Mouse (Mus musculus): ENCODE measurements around the gene Ppt2. TPM values are rescaled to one million over a fixed set of nuclear protein-coding genes. Genes with fewer than 3 reads are reported as not detected.

Ppt2 gene
- polyA plus RNA-seq, 1 experiment from 2014 or later = 23.4 TPM

DNA sequence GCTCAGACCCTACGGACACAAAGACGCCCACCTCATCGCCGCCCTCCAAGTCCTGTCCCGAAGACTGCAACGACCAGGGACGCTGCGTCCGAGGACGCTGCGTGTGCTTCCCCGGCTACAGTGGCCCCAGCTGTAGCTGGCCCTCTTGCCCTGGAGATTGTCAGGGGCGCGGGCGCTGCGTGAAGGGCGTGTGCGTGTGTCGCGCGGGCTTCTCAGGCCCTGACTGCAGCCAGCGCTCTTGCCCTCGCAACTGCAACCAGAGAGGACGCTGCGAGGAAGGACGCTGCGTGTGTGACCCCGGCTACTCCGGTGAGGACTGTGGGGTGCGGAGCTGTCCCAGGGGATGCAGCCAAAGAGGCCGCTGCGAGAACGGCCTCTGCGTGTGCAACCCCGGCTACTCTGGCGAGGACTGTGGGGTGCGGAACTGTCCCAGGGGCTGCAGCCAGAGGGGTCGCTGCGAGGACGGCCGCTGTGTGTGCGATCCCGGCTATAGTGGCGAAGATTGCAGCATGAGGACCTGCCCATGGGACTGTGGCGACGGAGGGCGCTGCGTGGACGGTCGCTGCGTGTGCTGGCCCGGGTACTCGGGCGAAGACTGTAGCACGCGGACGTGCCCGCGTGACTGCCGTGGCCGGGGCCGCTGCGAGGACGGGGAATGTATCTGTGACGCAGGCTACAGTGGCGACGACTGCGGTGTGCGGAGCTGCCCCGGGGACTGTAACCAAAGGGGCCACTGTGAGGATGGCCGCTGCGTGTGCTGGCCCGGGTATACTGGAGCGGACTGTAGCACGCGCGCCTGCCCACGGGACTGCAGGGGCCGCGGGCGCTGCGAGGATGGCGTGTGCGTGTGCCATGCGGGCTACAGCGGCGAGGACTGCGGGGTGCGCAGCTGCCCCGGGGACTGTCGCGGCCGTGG, 43.1 kb upstream of the Ppt2 start:
- H3K27me3 ChIP-seq (ENCODE audit: control insufficient read depth, insufficient read depth, low read length) = peaks cover 43% of the 10 kb centered on the region
- DNase-seq (peak; percentile 35), ATAC-seq (ENCODE audit: low FRiP score, low TSS enrichment) (peak; percentile 34; the same call in 1 of the 2 replicates)
- H3K9ac ChIP-seq (replicated peaks; ENCODE audit: low read length) = peak overlapping the region; percentile 40
- H3K9me3 ChIP-seq (ENCODE audit: control insufficient read depth, low read length) = no peaks in the 10 kb centered on the region
- H3K4me2 ChIP-seq (ENCODE audit: low read length) = peak overlapping the region; percentile 62
- peaks cover 11% of the 10 kb centered on the region; the same call in 1 of the 2 replicates for H3K4me1 ChIP-seq (ENCODE audit: control insufficient read depth, insufficient read depth, low read length)
- H3K36me3 ChIP-seq (ENCODE audit: control insufficient read depth, insufficient read depth, low read length) = no peaks in the 10 kb centered on the region
- peak overlapping the region; percentile 33 for H3K4me3 ChIP-seq (replicated peaks; ENCODE audit: low read depth, low read length)
- WGBS = 9% methylated on average over 93 of the region's 93 CpGs
- H3K27ac ChIP-seq (replicated peaks; ENCODE audit: low read depth, low read length) = no peak overlapping the region

DNA sequence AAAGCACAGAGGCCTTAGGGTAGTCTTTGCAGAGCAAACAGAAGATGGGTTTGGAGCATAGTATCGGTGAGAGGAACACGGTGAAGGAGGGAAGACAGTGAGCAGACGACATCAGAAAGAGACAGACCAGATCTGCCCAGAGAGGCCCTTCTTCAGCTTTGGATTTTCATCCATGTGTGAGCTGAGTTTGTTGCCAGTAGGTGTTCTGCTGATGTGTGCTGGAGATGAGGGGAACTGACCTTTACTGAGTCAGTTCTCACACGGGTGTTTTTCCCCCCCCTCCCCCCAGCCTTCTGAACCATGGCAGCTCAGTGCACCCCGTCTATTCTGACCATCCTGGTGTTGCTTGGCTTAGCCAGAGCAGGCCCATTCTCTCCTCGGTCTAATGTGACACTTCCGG, 41.9 kb upstream of the Ppt2 start, which contains the start of gene Tnxb:
Tnxb (plus strand) TSS at position 301 of the 400 bp plus-strand sequence.
- Histone ChIP-seq H3K4me1 (ENCODE audit: control insufficient read depth, insufficient read depth, low read length) (peaks cover 11% of the 10 kb centered on the region; the same call in 1 of the 2 replicates), H3K9me3 (ENCODE audit: control insufficient read depth, low read length) (no peaks in the 10 kb centered on the region), H3K27ac (replicated peaks; ENCODE audit: low read depth, low read length) (no peak within 1 kb of the TSS), H3K27me3 (ENCODE audit: control insufficient read depth, insufficient read depth, low read length) (peaks cover 43% of the 10 kb centered on the region), H3K4me2 (ENCODE audit: low read length) (peak within 1 kb of the TSS; percentile 62), H3K9ac (replicated peaks; ENCODE audit: low read length) (peak within 1 kb of the TSS; percentile 40), H3K4me3 (replicated peaks; ENCODE audit: low read depth, low read length) (peak within 1 kb of the TSS; percentile 33), H3K36me3 (ENCODE audit: control insufficient read depth, insufficient read depth, low read length) (no peaks in the 10 kb centered on the region)
- WGBS = 63% methylated on average over 7 of the region's 7 CpGs
- DNase-seq = no peak
- no peak for ATAC-seq (ENCODE audit: low FRiP score, low TSS enrichment)

DNA sequence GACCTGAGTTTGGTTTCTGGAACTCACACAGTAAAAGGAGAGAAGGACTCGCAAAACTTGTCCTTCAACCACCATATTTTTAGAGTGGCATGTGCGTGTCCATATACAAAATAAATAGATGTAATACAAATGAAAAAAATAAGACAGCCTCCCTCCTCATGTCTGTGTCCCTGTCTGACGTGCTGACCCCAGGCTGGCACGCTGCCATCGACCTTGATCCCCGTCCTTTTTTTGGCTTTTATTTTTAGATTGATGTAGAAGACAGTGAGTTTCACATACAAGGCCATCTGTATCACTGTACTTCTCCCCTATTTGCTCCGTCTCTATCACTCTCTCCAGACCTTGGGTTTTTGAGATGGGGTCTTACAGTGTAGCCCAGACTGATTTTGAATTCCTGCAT, 36.2 kb upstream of the Ppt2 start:
- H3K9me3 ChIP-seq (ENCODE audit: control insufficient read depth, low read length) = no peaks in the 10 kb centered on the region
- H3K27me3 ChIP-seq (ENCODE audit: control insufficient read depth, insufficient read depth, low read length) = peaks cover 8% of the 10 kb centered on the region
- H3K36me3 ChIP-seq (ENCODE audit: control insufficient read depth, insufficient read depth, low read length) = no peaks in the 10 kb centered on the region
- H3K4me3 ChIP-seq (replicated peaks; ENCODE audit: low read depth, low read length) = no peak overlapping the region
- H3K9ac ChIP-seq (replicated peaks; ENCODE audit: low read length) = no peak overlapping the region
- no peak overlapping the region for H3K4me2 ChIP-seq (ENCODE audit: low read length)
- no peak overlapping the region for H3K27ac ChIP-seq (replicated peaks; ENCODE audit: low read depth, low read length)
- DNase-seq (no peak), ATAC-seq (ENCODE audit: low FRiP score, low TSS enrichment) (no peak)
- no peaks in the 10 kb centered on the region for H3K4me1 ChIP-seq (ENCODE audit: control insufficient read depth, insufficient read depth, low read length)
- WGBS = 78% methylated on average over 7 of the region's 7 CpGs

DNA sequence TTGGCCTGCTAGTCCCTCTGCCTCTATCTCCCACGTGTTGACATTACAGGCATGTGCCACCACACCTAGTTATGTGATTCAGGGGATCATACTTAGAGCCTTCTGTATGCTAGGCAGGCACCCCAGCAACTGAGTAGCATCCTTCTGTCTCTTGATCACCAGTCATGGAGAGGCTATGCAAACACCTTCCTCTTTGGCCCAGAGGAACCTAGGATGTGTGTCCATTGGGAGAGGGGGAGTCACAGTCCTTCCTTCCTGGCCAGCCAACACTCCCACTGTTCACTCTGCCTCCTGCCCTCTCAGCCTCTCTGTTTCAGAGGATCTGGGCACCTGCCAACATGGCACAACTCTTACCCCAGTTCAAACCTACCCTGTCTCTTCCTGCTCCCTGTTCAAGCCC, 35.2 kb upstream of the Ppt2 start:
- no peaks in the 10 kb centered on the region for H3K4me1 ChIP-seq (ENCODE audit: control insufficient read depth, insufficient read depth, low read length)
- H3K9me3 ChIP-seq (ENCODE audit: control insufficient read depth, low read length) = no peaks in the 10 kb centered on the region
- 56% methylated on average over 1 of the region's 1 CpGs for WGBS
- no peak overlapping the region for H3K4me2 ChIP-seq (ENCODE audit: low read length)
- DNase-seq (no peak), ATAC-seq (ENCODE audit: low FRiP score, low TSS enrichment) (no peak)
- peaks cover 8% of the 10 kb centered on the region for H3K27me3 ChIP-seq (ENCODE audit: control insufficient read depth, insufficient read depth, low read length)
- H3K27ac ChIP-seq (replicated peaks; ENCODE audit: low read depth, low read length) = no peak overlapping the region
- no peaks in the 10 kb centered on the region for H3K36me3 ChIP-seq (ENCODE audit: control insufficient read depth, insufficient read depth, low read length)
- no peak overlapping the region for H3K9ac ChIP-seq (replicated peaks; ENCODE audit: low read length)
- H3K4me3 ChIP-seq (replicated peaks; ENCODE audit: low read depth, low read length) = no peak overlapping the region

DNA sequence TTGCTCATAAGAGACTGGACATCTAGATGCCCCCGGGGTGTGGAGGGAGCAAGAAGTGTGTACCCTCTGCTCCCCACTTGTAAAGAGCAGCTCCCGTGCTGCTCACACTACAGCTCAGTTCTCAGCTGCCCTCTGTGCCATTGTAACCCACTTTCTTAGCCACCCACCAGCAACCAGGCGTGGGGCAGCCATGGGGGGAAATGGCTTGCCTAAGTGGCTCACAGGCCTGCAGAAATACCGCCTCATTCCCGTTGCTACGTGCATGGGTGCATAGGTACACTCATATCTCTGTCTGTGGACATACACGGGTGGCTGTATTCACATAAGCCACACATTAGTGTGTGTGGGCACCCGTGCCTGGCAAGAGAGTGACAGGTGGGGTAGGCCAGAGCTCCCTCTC, 34.7 kb upstream of the Ppt2 start:
- ATAC-seq (ENCODE audit: low FRiP score, low TSS enrichment) (no peak), DNase-seq (no peak)
- H3K36me3 ChIP-seq (ENCODE audit: control insufficient read depth, insufficient read depth, low read length) = no peaks in the 10 kb centered on the region
- H3K9ac ChIP-seq (replicated peaks; ENCODE audit: low read length) = no peak overlapping the region
- H3K27ac ChIP-seq (replicated peaks; ENCODE audit: low read depth, low read length) = no peak overlapping the region
- no peaks in the 10 kb centered on the region for H3K9me3 ChIP-seq (ENCODE audit: control insufficient read depth, low read length)
- no peak overlapping the region for H3K4me2 ChIP-seq (ENCODE audit: low read length)
- H3K4me3 ChIP-seq (replicated peaks; ENCODE audit: low read depth, low read length) = no peak overlapping the region
- 85% methylated on average over 8 of the region's 8 CpGs for WGBS
- peaks cover 8% of the 10 kb centered on the region for H3K27me3 ChIP-seq (ENCODE audit: control insufficient read depth, insufficient read depth, low read length)
- no peaks in the 10 kb centered on the region for H3K4me1 ChIP-seq (ENCODE audit: control insufficient read depth, insufficient read depth, low read length)

DNA sequence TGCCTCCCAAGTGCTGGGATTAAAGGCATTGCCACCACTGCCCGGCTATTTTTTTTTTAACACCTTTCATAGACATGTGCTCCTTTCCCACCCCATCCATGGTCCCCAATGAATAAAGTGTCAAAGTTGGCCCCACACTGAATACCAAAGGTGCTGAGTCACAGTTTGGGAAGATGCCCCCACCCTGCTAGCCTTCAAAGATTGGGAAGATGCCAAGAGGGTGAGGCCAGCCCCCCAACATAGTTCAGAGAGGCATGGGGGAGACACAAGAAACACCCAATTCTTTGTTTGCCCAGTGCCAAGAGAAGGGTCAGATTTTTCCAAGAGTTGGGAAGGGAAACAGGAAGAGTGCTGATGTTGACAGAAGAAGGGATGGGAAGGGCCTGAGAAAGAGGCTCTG, 34.2 kb upstream of the Ppt2 start:
- no peak for DNase-seq
- H3K4me2 ChIP-seq (ENCODE audit: low read length) = no peak overlapping the region
- no peak overlapping the region for H3K27ac ChIP-seq (replicated peaks; ENCODE audit: low read depth, low read length)
- H3K9ac ChIP-seq (replicated peaks; ENCODE audit: low read length) = no peak overlapping the region
- no peak overlapping the region for H3K4me3 ChIP-seq (replicated peaks; ENCODE audit: low read depth, low read length)
- peaks cover 8% of the 10 kb centered on the region for H3K27me3 ChIP-seq (ENCODE audit: control insufficient read depth, insufficient read depth, low read length)
- H3K36me3 ChIP-seq (ENCODE audit: control insufficient read depth, insufficient read depth, low read length) = no peaks in the 10 kb centered on the region
- ATAC-seq (ENCODE audit: low FRiP score, low TSS enrichment) = no peak
- 93% methylated on average over 1 of the region's 1 CpGs for WGBS
- H3K9me3 ChIP-seq (ENCODE audit: control insufficient read depth, low read length) = no peaks in the 10 kb centered on the region
- H3K4me1 ChIP-seq (ENCODE audit: control insufficient read depth, insufficient read depth, low read length) = no peaks in the 10 kb centered on the region

DNA sequence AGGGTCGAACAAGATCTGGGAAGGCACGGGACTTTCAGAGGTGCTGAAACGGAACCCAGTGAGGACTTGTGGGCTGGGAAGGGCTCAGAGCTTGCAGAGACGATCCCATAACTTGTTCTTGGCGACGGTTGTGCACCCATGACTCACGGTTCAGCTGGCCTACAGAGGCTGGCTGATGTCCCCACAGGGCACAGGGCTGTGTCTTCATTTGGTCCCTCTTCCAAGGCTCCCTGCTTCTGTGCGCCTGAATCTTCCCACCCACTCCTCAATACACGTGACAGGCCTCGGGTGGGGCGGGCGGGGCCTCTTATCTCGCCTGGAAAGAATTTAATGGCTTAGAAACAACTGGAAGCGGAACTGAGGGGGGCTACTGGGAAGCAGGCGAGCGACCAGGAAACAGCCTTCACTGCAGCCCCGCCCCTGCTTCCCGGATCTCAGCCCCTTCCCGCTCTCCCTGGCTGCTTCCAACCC, 32.8 kb upstream of the Ppt2 start:
- WGBS = 14% methylated on average over 19 of the region's 19 CpGs
- Histone ChIP-seq H3K36me3 (ENCODE audit: control insufficient read depth, insufficient read depth, low read length) (no peaks in the 10 kb centered on the region), H3K9me3 (ENCODE audit: control insufficient read depth, low read length) (no peaks in the 10 kb centered on the region), H3K9ac (replicated peaks; ENCODE audit: low read length) (no peak overlapping the region), H3K27ac (replicated peaks; ENCODE audit: low read depth, low read length) (no peak overlapping the region), H3K4me3 (replicated peaks; ENCODE audit: low read depth, low read length) (no peak overlapping the region), H3K4me1 (ENCODE audit: control insufficient read depth, insufficient read depth, low read length) (no peaks in the 10 kb centered on the region), H3K4me2 (ENCODE audit: low read length) (peak overlapping the region; percentile 22), H3K27me3 (ENCODE audit: control insufficient read depth, insufficient read depth, low read length) (peaks cover 8% of the 10 kb centered on the region)
- DNase-seq = no peak
- no peak for ATAC-seq (ENCODE audit: low FRiP score, low TSS enrichment)

DNA sequence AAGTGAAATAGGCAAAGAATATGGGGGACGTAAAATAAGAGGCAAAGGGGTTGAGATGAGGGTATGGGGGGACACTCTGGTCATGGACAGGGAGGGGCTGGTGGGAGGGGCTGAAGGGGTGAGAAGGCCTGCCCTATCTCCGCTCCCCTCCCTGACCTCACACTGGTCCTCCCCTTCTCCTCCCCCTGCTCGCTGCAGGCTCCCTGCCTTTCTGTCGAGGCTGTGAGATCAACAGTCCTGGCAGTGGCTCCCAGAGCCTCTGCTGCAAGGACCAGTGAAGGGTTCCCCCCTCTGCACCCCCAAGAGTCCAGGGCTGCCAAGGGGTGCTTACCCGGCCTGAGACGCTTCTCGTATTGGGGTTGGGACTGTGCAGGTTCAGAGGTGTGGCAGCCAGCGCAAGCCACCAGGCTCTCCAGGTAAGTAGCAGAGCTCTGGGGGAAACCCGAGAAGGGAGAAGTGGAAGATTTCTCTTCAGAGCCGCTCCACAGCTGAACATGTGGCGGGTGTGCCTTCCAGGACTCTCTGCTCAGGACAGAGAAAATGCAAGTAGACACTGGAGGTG, 32.0 kb upstream of the Ppt2 start:
- H3K27ac ChIP-seq (replicated peaks; ENCODE audit: low read depth, low read length) = no peak overlapping the region

More for the DNA sequence above, 32.0 kb upstream of the Ppt2 start:
- DNase-seq (no peak), ATAC-seq (ENCODE audit: low FRiP score, low TSS enrichment) (no peak)
- no peak overlapping the region for H3K9ac ChIP-seq (replicated peaks; ENCODE audit: low read length)
- H3K36me3 ChIP-seq (ENCODE audit: control insufficient read depth, insufficient read depth, low read length) = 0 out of 2 replicates have a peak, but pooled peaks cover 4% of the 10 kb centered on the region
- H3K4me3 ChIP-seq (replicated peaks; ENCODE audit: low read depth, low read length) = no peak overlapping the region
- H3K4me1 ChIP-seq (ENCODE audit: control insufficient read depth, insufficient read depth, low read length) = no peaks in the 10 kb centered on the region
- peaks cover 8% of the 10 kb centered on the region for H3K27me3 ChIP-seq (ENCODE audit: control insufficient read depth, insufficient read depth, low read length)
- H3K4me2 ChIP-seq (ENCODE audit: low read length) = no peak overlapping the region
- no peaks in the 10 kb centered on the region for H3K9me3 ChIP-seq (ENCODE audit: control insufficient read depth, low read length)
- 37% methylated on average over 11 of the region's 11 CpGs for WGBS
